Comparison of ENCODE assay signal across 18 mouse cellular contexts in genomic region chr19:25779356-25779755, GRCm38 (mm10).
DNase-seq lines count a peak whose midpoint lies in the region; ATAC-seq and TF ChIP-seq lines count a peak whose summit lies in the region.
"Had no signal": no experiment of that assay in that cellular context is flagged by ENCODE, and none has a peak within 500 bp of the region (broad histone marks: within the 10 kb centered on the region; RNA-seq: fewer than 3 reads in every experiment).

No protein-coding gene starts in this region.

- intact Hi-C loops in left cerebral cortex, postnatal 4 days (cut with DNase I): no loop called here

- H3K27ac ChIP-seq in kidney, postnatal 0 days: no peak overlapping the region
- no peak overlapping the region for H3K27ac ChIP-seq in neural tube, embryonic 11.5 days (ENCODE audit: low read depth, low read length)
- H3K27ac ChIP-seq: embryonic facial prominence, embryonic 12.5 days; layer of hippocampus, adult 2 months; limb, embryonic 15.5 days had no signal

- no peak for ATAC-seq in kidney, postnatal 0 days (replicated peaks; ENCODE audit: low FRiP score, low read depth)
- ATAC-seq in neural tube, embryonic 11.5 days (ENCODE audit: insufficient read depth, low FRiP score, low TSS enrichment): peak; percentile 27; the same call in 1 of the 2 replicates
- ATAC-seq: CD4-positive, CD25-positive, alpha-beta regulatory T cell, adult 4 months; liver, postnatal 0 days had no signal

- H3K4me1 ChIP-seq in kidney, postnatal 0 days (replicated peaks; ENCODE audit: insufficient read depth, low read length): no peaks in the 10 kb centered on the region
- no peaks in the 10 kb centered on the region for H3K4me1 ChIP-seq in neural tube, embryonic 11.5 days (ENCODE audit: control insufficient read depth, insufficient read depth, low read length)
- H3K4me1 ChIP-seq: heart, embryonic 12.5 days had no signal

- no peaks in the 10 kb centered on the region for H3K9me3 ChIP-seq in kidney, postnatal 0 days (replicated peaks; ENCODE audit: low read length)
- H3K9me3 ChIP-seq in neural tube, embryonic 11.5 days (ENCODE audit: control insufficient read depth, low read length): no peaks in the 10 kb centered on the region
- H3K9me3 ChIP-seq: embryonic facial prominence, embryonic 12.5 days; heart, embryonic 12.5 days; limb, embryonic 15.5 days had no signal

- no peak for TF ChIP-seq CTCF in kidney, postnatal 0 days (IDR thresholded peaks at IDR 0.05; ENCODE audit: low read depth)

- no peaks in the 10 kb centered on the region for H3K36me3 ChIP-seq in kidney, postnatal 0 days (ENCODE audit: insufficient read depth, low read length)
- no peaks in the 10 kb centered on the region for H3K36me3 ChIP-seq in neural tube, embryonic 11.5 days (ENCODE audit: control insufficient read depth, insufficient read depth, low read length)
- H3K36me3 ChIP-seq: embryonic facial prominence, embryonic 12.5 days; heart, embryonic 12.5 days; limb, embryonic 15.5 days had no signal

- WGBS in kidney, postnatal 0 days: 23% methylated on average over 7 of the region's 7 CpGs
- 37% methylated on average over 7 of the region's 7 CpGs for WGBS in neural tube, embryonic 11.5 days

- H3K9ac ChIP-seq in kidney, postnatal 0 days (ENCODE audit: low read depth, low read length): no peak overlapping the region
- no peak overlapping the region for H3K9ac ChIP-seq in neural tube, embryonic 11.5 days (ENCODE audit: low read length)
- H3K9ac ChIP-seq: embryonic facial prominence, embryonic 12.5 days; heart, embryonic 12.5 days; limb, embryonic 15.5 days; liver, postnatal 0 days had no signal

- H3K4me3 ChIP-seq in kidney, postnatal 0 days (replicated peaks; ENCODE audit: low read depth, low read length): no peak overlapping the region
- no peak overlapping the region for H3K4me3 ChIP-seq in neural tube, embryonic 11.5 days (ENCODE audit: low read depth, low read length)
- H3K4me3 ChIP-seq: embryonic facial prominence, embryonic 12.5 days; heart, embryonic 12.5 days; layer of hippocampus, adult 2 months; limb, embryonic 15.5 days had no signal

- DNase-seq in kidney, postnatal 0 days (ENCODE audit: low spot score): peak; percentile 24
- no peak for DNase-seq in kidney, postnatal 36 days
- peak; percentile 16 for DNase-seq in urinary bladder, postnatal 14 days (ENCODE audit: low spot score)
- DNase-seq in urinary bladder, postnatal 10 days (ENCODE audit: low spot score): no peak
- DNase-seq in embryo, embryonic 10.5 days (ENCODE audit: low spot score): peak; percentile 64
- DNase-seq in neural tube, embryonic 11.5 days (ENCODE audit: low spot score): no peak
- DNase-seq in layer of hippocampus, adult 9-11 months: no peak
- DNase-seq in left cerebral cortex, postnatal 4 days: no peak
- DNase-seq: cerebellum, adult 8-10 months; gastrocnemius, postnatal 14 days; heart, postnatal 4 days; liver, postnatal 0 days; midbrain, embryonic 14.5 days had no signal

- H3K4me2 ChIP-seq in kidney, postnatal 0 days (ENCODE audit: low read length): no peak overlapping the region
- no peak overlapping the region for H3K4me2 ChIP-seq in neural tube, embryonic 11.5 days (ENCODE audit: low read depth)
- H3K4me2 ChIP-seq: embryonic facial prominence, embryonic 12.5 days; heart, embryonic 12.5 days; limb, embryonic 15.5 days had no signal

- H3K27me3 ChIP-seq in kidney, postnatal 0 days (ENCODE audit: insufficient read depth, low read length): no peaks in the 10 kb centered on the region
- no peaks in the 10 kb centered on the region for H3K27me3 ChIP-seq in neural tube, embryonic 11.5 days (ENCODE audit: control insufficient read depth, insufficient read depth, low read length)
- H3K27me3 ChIP-seq: embryonic facial prominence, embryonic 12.5 days; heart, embryonic 12.5 days; limb, embryonic 15.5 days had no signal

Comparison
In these comparisons a context has a peak if more than half of its experiments do, and no peak if none do; other contexts are left out.
1. DNase-seq: peak in kidney, postnatal 0 days (single experiment), urinary bladder, postnatal 14 days (single experiment) and embryo, embryonic 10.5 days (single experiment); none in kidney, postnatal 36 days (0 of 2), urinary bladder, postnatal 10 days (single experiment), neural tube, embryonic 11.5 days (single experiment), layer of hippocampus, adult 9-11 months (single experiment) and left cerebral cortex, postnatal 4 days (single experiment).